Mouse (Mus musculus) spleen, postnatal 14 days (tissue): ENCODE data around the gene Lct.
"Not testable (repeated sequence)": the region's sequence is repeated elsewhere in the genome, so short reads cannot be mapped to it uniquely, and the experiment has no call there.

Source experiments
- DNase-seq, 2 experiments: peaks; one replicate each; pipeline ENCODE4 v3.0.0; 2021 to 2022; ENCODE audit warnings: low spot score in 2 of 2

Gene Lct

GRCm38 (mm10) chr1:128295717-128296528, 32.2 kb downstream of the Lct start:
- DNase-seq = no peak

DNA sequence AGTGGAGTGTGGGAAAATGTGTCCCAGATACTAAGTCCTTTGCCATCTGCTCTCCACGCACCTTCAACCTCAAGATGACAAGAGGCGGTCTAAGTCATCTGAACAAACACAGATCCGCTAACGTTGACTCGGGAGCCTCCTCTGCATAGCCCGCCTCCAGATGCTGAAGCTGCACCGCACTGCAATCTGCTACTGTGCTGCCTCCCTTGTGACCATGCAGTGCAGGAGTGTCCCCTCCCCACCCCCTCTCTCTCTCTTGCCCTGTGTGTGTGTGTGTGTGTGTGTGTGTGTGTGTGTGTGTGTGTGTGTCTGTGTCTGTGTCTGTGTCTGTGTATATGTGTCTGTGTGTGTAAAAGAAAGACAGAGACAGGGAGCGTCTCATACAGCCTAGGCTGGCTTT, 32.8 kb downstream of the Lct start:
- no peak for DNase-seq

GRCm38 (mm10) chr1:128293524-128293923, 34.6 kb downstream of the Lct start:
- no peak for DNase-seq

DNA sequence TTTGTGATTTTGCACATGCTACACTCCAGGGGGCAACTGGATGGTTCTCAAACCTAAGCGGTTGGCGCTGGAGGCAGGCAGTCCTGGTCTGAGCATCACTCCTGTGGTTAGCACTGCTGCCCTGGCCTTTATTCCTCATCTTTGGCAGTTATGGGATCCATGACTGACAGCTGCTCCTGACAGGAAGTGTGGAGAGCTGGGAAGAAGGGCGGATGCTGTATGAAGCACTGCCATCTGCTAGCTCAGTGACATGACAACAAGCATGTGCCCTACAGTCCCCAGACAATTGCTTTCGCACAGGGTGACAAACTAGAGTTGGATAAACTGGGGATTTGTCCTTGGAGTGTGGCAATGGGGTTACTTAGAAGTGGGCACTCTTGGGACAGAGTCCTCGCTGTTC, 37.8 kb downstream of the Lct start:
- no peak for DNase-seq

GRCm38 (mm10) chr1:128285136-128285535, 43.0 kb downstream of the Lct start:
- DNase-seq = no peak

DNA sequence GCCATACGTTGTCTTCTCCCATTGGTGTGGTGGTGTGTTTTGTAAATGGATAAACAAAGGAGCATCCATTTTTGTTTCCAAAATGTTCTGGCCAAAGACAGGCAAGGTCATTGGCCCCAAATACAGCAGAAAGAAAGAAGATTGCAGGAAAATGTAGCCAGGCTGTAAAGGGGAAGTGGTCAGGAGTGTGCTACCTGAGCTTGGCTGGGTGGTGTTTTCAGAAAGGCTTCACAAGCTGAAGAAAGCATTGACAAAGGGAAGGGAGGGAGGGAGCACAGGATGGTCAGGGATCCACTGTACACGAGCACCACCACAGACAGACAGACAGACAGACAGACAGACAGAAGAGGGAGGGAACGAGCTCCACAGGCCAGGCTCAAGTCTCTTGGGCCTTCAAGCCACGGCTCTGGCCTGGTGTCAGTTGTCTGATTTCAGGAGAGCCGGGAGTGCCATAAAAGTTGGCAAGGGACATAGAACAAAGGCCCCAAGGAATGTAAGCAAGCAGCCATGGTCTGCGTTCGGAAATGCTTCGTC, 43.9 kb downstream of the Lct start:
- DNase-seq = no peak

DNA sequence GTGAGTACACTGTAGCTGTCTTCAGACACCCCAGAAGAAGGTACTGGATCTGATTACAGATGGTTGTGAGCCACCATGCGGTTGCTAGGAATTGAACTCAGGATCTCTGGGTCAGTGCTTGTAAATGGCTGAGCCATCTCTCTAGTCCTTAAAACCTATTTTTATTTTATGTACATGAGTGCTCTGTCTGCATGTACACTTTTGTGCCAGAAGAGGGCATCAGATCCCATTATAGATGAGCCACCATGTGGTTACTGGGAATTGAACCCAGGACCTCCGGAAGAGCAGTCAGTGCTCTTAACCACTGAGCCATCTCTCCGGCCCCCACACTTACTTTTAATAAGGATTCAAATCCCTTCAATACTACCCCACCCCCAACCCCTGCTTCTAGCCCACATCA, 45.2 kb downstream of the Lct start:
- no peak for DNase-seq

DNA sequence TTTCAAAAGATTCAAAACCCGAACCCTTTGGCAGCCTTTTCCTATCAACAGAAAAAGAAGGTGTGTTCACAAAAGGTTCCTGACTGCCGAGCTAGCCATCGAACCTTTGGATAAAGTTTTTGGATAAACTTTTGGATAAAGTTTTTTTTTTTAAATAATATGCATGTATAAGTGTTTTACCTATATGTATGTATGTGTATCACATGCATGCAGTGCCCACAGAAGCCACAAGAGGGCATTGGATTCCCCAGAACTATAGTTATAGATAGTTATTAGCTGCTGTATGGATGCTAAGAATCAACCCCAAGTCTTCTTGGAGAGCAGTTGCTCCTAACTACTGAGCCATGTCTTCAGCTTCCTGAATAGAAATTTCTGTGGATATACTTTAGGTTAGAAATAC, 46.4 kb downstream of the Lct start:
- no peak for DNase-seq

- no peak for DNase-seq
Observed at GRCm38 (mm10) chr1:128278563-128278962, 49.6 kb downstream of the Lct start.

GRCm38 (mm10) chr1:128275908-128276307, 52.2 kb downstream of the Lct start:
- no peak for DNase-seq

GRCm38 (mm10) chr1:128270731-128271130, 57.4 kb downstream of the Lct start:
- DNase-seq = no peak

DNA sequence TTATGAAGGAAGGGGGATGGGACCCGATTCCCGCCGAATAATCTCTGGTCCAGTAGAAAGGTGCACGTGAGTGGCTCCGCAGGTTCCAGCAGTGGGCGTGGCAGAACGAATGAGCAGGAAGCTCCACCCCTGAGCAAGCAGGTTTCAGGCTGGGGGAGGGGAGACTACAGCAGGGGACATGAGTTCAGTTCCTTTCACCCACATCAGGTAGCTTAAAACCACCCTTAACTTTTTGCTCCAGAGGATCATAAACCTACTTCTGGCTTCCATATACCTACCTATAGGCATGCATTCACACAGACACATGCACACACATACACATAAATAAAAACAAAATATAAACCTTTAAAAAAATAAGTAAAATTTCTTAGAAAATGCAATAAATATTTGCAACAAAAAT, 61.1 kb downstream of the Lct start:
- not testable (repeated sequence) for DNase-seq

DNA sequence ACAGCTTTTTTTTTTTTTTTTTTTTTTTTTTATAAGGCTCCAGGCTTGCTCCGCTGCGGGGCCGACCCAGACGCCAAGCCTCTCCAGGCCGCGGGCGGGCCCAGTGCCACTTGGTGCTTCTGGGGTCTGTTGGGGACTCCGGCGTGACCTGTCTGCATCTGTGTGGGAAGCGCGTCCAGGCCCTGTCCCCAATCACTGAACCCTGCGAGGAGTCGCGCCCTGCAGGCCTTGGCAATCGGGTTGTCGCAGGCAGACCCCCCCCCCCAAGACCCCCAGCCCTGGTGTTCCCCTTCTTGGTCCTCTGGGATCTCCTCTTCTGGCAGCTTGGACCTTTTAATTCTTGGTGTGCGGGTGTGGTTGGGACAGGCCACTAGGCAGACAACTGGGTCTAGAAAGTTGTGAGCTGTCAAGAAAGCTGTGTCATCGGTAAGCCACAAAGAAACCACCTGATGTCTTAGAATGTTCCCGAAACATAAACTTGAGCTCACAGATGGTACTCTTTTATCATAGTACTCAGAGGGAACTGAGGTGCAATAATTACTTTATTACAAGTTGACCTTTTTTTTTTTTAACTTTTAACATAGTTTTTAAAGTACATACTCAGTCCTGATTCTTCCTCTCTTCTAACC, 83.3 kb downstream of the Lct start:
- DNase-seq = peak; percentile 8 to 12

DNA sequence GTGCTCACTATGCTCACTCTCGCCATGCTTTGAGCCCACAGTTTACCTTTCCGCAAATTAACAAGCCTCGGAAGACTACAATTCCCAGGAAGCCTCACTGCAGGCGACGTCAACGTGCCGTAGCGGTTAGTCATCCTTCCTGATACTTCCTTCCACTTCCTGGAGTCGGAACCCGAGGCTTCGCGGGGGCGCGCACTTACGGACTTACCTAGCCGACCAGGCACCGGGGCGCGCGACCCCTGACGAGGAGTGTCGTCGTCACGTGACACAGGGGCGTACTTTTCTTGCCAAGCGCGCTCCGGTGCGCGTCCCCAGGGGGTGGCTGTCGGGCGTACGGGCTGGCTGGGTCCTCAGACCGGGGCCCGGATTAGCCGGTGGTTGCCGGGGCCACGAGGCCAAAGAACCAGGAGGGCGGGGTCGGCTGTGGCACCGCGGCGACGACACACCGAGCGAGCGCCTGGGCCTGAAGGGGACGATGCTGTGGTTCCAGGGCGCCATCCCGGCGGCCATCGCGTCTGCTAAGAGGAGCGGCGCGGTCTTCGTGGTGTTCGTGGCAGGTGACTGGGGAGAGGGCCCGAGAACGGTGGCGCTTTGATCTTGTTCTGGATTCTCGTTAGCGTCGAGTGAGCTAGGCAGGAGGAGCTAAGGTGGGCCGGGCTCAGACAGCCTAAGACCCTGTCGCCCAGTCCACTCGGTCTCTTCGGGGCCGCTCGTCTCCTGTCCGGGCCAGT, 84.0 kb downstream of the Lct start:
- DNase-seq = peak; percentile 78 to 87

DNA sequence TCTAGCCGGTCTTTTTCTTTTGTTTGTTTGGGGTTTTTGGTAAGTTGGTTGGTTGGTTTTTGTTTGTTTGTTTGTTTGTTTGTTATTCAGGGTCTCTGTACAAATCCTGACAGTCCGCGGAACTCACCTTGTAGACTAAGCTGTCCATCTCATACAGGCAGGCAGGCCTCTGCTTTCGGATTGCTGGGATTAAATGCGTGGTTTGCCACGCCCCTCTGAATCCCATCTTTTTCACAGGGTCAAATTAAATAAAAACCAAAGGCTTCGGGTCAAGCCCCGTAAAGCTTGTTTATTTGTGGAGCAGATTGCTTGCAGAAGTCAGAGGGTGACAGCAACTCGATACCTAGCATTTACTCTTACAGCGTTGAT, 84.5 kb downstream of the Lct start, which contains the start of gene Ubxn4:
Gene Ubxn4 (plus strand): TSS at position 338 of the 369 bp plus-strand sequence.
- no peak for DNase-seq

DNA sequence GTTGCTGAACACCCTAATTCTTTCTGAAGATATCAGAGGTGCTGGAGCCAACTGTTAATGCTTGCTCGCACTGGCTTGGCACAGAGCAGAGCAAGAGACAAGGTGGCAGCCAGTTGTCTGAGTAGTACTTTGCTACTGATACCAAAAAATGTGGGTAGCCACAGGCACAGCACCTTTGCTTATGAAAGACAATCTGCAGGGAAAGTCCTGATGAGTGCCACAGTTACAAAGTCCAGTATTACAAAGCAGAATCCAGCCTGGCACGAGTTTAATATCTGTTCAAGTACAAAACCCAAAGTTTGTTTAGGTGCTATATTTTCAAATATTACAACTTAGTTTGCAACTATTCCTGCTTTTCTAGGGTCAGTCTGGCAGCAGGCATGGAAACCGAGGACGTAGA, 92.9 kb downstream of the Lct start:
- no peak for DNase-seq
